Mouse (Mus musculus): ENCODE data around the gene Usp43.

Gene Usp43

DNA sequence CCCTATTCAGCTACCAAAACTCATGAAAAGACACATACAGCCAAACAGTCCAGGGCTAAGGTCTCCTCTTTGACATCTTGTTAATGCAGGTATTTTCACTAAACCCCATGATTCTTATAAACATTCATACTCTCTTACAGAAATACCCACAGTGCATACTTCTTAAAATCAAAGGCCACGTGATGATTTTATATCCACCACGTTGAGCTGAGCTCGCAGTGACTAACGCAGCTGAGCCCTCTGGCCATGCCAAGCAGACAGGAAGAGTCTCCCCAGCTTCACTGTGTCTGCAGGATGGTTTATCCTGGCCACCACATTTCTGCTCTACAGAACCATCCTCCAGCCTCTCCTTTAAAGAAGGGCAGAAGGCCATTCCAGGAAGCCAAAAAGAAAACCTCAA lies 18.2 kb downstream of the Usp43 start:
- no peak for DNase-seq (ENCODE audit: low read depth, low spot score)

DNA sequence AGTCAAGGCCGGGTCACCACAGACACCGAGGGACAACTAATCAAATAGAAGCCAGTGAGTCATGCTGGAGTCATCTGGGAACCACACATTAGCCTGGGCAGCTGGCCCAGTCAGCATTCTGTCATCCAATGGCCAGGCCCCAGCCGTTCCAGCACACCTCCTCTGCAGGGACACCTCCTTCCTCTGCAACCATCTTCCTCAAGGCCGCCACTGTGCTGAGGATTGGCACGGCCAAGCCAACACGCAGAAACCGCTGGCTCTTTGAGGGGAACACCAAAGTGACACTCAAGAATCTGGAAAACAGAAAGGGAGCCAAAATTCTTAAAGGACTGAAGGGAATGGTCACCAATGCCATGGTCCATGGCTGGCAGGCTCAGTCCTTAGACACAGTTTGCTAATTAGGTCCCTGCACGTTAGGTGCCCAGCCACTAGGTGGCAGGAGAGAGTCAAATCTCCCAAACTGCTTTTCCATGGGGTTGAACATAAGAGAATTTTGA lies 24.8 kb downstream of the Usp43 start:
- DNase-seq (ENCODE audit: low read depth, low spot score): no peak

DNA sequence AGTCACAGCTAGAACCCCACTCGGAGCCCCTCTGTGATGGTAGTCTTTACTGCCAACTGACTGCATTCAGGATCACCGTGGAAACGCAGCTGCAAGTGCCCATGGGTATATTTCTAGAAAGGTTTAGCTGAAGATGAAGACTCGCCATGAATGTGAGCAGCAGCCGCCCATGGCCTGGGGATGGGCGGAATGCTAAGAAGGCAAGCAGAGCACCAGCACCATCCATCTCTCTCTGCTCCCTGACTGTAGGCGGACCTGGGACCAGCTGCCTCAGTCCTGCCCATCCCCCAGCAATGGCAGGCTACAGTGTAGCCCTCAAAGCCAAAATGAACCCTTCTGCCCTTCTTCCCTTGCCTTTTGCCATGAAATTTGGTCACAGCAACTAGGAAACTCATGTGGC lies 26.3 kb downstream of the Usp43 start:
- DNase-seq (ENCODE audit: low read depth, low spot score): no peak

DNA sequence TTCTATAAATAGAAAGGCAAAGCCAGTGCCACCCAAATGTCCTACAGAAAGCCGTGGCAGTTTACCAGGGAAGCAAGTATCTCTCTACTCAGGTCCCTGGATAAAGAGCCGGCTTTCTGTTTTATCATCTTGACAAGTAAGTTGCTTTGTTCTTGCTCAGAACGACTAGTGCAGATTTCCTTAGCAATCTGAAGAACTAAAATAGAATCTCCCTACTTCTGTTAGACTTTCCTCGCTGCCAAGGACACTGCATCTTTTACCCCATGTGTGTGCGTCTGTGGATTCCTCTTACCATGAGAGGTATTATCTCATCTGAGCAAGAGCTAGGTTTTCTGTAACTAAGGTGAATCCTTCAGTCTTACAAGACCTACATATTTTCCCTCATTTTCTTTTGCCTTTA lies 33.4 kb downstream of the Usp43 start:
- DNase-seq (ENCODE audit: low read depth, low spot score): peak; percentile 66

DNA sequence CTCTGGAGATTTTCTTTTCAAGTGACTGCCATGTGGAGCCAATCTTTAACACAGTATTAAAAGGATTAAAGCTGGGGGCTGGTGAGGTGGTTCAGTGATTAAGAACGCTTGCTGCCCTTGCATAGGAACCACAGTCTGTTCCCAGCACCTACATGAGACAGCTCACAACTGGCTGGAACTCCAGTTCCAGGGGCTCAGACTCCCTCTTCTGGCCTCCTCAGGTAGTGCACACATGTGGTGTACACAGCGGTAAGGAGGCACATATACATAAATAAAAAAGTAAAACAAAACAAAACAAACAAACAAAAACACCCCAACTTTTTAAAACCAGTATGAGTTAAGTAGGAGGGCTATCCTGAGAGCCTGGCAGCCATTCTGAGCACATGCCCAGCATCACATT lies 36.0 kb downstream of the Usp43 start:
- DNase-seq (ENCODE audit: low read depth, low spot score): no peak

DNA sequence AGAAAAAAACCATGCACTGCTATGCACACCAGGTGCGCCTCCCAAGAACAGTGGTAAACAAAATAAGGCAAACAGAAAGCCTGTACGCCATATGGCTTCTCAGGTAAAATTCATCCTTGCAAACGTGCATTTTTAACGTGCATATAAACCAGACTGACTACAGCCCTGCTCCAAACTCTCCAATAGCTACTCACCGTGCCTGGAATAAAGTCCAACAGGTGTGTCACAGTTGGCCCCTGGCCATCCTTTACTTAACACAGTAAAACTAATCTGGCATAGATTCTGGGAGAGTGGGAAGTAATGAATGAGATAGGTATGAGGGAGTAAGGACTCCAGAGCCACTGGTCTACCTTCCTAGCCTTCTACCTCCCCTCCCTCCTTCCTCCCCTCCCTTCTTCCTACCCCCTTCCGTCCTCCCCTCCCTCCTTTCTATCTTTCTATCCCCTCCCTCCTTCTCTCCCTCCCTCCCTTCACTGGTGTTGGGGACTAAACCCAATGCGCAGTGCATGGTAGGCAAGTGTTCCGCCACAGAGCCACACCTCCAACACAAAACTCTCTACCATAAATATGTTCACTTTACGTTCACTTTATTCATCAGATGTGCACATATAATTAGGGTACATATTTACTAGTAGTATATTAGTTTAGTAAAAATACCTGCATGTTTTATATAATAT lies 56.3 kb downstream of the Usp43 start:
- no peak for DNase-seq (ENCODE audit: low read depth, low spot score)

DNA sequence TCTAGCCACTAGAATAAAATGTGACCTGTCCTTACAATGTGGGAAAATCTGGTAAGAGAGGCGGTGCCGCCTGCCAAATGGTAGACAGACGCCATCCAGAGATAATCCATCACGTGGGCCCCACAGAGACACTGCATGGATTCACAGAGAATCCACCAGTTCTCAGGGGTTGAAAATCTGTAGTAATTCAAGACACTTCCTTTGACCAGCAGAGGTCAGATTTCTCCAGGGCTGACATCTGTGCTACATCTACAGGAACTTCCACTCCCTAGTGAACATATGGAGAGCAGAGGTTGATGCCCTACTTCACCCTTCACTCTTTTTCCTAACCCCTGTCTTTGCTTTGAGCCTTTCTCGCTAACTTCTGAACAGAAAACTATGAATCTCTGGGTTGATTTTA lies 56.9 kb downstream of the Usp43 start:
- DNase-seq (ENCODE audit: low read depth, low spot score): no peak

DNA sequence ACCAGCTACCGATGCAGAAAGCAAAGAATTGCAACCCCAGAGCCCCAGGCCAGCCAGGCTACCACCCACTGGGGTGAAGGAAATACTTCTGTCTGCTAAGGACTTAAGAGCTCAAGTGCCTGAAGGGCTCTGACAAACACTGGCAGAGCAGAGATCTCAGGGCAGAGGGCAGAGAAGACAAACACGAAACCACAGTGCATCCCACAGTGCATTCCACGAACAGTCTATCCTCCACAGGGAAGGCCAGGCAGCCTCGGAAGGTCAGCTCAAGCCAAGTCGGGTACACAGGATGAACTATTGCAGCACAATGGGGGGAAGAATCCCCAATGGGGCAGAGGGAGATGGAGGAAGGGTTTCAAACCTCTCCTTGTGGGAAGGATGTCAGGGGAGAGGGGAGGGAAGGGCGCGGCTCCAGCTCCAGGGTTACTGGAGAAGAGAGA lies 60.5 kb downstream of the Usp43 start:
- DNase-seq (ENCODE audit: low read depth, low spot score): no peak

DNA sequence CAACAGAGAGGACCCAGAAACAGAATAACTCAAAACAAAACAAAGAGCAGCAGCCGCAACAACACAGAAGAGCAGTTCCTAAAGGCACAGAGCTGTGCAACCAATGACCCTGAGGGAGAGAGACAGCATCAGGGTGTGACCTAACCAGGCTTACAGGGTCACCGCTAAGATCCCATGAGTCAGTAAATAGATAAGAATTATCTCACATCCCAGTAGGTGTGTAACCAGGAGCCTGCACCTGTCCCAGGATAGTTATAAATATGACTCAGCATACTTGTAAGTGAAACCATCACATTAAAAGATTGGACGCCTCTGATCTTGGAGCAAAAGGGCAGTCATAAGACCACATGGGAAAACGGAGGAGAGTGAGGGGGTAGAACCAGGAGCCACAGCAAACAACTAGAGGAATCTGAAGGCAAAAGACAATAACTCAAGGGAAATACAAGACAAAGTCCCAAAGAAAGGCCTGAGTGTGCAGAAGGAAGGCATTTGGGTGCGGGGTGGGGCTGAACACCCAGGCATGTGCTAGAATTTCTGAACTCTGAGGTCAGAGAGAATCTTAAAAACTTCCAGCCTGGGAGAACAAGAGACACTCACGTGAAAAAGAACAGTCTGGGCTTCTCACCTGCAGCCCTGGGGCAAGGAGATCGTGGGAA lies 61.1 kb downstream of the Usp43 start:
- no peak for DNase-seq (ENCODE audit: low read depth, low spot score)

DNA sequence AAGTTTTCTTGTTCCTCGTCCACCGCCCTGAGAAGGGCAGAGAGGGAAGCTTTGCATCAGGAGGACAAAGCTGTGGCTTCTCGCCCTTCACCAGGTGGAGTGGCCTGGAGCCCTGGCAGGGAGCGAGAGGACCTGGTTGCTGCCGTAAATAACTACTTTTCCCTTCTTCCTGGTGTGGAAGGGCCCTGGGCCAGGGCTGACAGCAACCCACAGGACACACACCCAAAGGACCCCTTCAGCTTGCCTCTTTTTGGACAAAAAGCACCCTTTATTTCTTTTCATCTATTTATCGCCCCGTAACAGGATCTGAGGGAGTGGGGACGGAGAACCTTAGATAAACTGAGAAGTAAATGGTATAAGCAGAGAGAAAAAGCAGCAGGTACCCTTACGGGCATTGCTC lies 63.4 kb downstream of the Usp43 start:
- DNase-seq (ENCODE audit: low read depth, low spot score): no peak

DNA sequence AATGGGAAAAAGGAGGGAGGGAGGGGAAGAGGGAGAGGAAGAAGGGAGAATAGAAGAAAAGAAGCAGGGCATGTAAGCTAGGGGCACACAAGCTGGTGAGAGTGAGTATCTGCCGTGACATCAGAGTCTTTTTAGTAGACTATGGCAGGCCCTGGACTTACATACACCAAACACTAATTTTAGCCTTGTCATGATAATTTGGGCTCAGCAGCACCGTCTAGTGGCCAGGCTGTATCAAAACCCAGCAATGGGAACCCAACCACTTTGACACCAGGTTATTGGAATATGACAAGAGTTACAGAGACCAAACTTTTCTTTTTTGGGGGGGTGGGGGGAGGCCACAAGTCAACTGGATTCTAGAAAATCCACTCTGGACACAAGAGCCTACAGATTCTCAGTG lies 66.9 kb downstream of the Usp43 start:
- no peak for DNase-seq (ENCODE audit: low read depth, low spot score)

DNA sequence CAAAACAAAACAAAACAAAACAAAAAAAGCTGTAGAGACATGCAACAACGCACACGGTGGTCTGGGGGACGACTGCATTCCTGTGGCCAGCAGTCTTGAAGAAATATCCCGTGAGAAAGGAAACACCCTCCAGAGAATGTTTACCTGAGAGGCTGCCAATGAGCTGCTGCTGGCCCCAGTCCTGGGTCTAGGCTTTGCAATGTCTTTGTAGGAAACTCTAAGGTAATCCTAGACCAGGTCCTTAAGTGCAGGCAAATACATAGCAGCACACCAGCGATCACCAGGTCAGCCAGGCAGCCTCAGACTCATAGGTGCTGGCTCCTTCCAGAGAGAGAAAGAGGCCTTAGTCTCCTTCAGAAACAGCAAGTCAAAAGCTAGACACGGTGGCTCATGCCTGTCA lies 68.0 kb downstream of the Usp43 start:
- no peak for DNase-seq (ENCODE audit: low read depth, low spot score)

DNA sequence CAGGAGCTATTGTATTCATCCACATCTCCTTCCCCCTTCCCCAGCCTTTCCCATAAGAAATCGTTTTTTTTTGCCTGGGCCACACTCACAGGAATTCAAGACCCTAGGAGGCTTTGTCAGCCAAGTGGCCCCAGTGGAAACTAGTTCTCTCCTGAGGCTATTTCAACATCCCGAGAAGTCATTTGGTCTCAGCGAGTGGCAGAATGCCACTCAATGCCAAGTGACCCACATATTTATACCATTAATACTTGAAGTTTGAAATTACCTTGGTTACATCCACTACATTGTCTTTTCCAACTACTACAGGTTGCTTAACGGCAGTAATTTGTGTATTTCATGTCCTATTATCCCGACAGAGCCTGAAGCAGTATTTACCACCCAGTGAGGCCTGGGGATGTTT lies 70.2 kb downstream of the Usp43 start:
- no peak for DNase-seq (ENCODE audit: low read depth, low spot score)

DNA sequence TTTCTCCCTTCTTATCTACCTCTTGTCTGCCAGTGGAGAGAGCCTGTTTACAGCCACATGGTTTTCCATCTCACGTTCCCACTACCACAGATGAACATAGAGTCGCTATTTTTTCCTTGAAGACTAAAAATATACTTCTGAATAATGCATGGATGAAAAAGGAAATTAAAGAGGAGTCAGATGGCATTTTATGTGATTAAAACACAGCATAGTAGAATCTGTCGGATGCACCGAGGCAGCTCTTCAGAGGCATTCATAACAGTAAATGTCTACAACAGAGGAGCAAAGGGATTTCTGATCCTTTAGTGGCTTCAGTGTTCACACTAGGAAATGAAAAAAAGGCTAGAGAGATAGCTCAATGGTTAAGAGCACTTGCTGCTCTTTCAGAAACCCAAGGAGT lies 76.8 kb downstream of the Usp43 start:
- DNase-seq (ENCODE audit: low read depth, low spot score): no peak

DNA sequence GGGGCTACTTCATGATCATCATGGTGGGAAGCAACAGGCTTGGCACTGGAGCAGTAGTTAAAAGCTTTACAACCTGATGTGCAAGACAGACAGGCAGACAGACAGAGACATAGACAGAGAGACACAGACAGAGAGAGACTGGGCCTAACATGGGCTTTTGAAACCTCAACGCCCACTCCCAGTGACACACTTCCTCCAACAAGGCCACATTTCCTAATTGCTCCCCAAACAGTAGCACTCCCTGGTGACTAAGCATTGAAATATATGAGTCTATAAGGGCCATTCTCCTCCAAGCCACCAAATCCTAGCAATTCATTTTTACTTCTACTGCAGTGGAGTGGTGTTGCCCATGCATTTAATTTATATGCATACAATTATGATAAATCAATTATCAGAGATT lies 82.1 kb downstream of the Usp43 start:
- no peak for DNase-seq (ENCODE audit: low read depth, low spot score)

DNA sequence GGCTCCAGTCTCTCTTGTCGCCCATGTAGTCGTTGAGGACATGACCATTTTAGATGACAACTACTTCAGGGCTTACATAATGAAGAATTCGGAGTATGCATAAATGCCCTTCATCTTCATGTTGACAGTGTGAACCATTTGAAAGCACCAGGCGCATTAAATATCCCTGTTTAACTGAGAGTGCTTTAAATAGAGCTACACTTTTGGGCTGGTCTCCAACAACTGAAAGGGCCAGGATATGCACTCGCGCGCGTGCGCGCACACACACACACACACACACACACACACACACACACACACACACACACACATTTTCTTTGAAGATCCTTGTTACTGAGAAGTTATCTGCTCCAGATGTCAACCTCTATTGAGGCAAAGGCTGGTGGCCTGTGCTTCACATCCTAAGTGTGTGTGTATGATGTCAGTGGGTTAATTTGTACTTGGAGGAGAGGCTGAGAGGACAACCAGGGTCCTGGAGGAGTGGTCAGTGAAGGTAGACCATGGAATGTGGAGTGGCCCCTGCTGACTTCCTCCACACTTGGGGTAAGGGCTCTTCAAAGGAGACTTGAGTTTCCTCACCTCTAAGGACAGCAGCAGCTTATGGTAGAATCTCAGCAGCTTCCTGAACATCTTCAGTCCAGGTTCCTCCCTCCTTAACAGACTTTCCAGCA lies 86.4 kb downstream of the Usp43 start:
- DNase-seq (ENCODE audit: low read depth, low spot score): no peak

DNA sequence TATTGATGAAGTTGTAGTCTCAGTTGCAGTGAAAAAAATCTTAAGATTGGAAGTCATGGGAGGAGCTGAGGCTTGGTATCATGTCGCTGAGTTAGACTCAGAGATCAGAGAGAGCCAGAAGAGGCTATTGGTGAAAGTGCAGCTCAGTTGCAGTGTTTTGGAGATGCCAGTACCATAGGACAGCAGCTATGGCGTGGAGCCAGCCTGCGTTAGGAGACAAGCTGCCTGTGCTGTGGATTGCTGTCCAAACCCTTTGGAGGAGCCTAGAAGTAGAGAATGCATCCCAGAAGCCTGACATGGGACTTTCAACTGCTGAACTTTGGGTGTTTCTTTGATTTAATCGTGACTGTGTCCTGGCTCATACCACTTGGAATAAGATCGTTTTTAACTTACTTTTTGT lies 90.1 kb downstream of the Usp43 start:
- no peak for DNase-seq (ENCODE audit: low read depth, low spot score)

DNA sequence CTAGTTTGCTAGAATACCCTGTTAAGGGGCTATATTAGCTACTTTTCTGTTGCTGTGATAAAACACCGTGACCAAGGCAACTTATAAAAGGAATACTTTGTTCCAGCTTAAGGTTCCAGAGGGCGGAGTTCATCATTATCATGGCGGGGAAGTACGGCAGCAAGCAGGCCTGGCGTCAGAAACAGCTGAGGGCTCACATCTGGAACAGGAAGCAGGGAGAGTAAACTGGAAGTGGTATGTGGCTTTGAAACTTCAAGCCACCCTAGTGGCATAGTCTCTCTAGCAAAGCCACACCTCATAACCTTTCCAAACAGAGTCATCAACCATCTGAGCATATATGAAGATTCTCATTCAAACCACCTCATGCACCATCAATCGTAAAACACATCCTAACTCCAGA lies 92.4 kb downstream of the Usp43 start:
- no peak for DNase-seq (ENCODE audit: low read depth, low spot score)

DNA sequence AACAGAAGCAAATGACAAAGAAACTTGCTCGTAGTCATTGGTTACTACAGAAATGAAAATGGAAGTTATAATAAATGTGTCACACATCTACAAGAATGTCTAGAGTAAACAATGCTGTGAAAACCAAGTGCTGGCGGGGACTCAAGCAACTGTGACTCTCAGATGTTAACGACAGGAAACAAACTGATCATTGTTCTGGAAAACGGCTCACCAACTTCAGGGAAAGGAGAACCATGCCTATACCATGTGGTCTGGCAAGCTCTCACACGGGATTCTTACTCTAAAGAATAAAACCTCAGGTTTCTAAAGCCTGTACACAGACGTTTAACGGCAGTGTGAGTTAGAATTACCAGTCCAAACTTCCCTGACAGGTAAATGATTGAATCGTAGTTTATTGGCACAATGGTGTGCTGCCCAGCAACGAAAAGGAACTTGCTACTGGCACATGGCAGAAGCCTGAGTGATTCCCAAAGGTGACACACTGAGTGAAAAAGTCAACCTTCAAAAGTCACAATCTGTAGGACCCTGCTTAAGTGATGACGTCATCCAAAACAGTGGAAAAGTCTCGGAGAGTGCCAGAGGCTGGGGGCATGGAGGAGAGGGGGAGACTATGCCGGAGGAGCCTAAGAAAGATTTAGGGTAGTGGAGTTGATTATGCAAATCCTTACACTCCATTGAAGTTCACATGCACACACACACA lies 93.4 kb downstream of the Usp43 start:
- DNase-seq (ENCODE audit: low read depth, low spot score): no peak

DNA sequence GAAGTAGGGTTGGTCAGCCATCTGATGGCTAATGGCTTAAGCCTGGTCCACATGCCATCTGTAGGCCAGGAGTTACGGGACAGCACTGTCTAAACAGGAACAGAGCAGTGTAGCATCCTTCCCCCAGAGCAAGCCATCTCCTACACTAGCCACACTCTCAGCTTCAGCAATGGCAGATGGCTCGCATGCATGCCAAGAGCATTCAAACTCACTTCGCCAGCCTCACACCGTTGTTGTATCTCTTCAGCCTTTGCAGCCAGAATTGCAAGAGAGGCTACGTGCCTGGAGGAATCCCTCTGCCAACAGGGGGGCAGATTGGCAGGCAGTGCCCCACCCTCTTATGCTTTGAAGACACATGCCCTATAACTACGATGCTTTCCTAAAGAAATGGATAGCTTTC lies 100.4 kb downstream of the Usp43 start:
- DNase-seq (ENCODE audit: low read depth, low spot score): peak; percentile 78

DNA sequence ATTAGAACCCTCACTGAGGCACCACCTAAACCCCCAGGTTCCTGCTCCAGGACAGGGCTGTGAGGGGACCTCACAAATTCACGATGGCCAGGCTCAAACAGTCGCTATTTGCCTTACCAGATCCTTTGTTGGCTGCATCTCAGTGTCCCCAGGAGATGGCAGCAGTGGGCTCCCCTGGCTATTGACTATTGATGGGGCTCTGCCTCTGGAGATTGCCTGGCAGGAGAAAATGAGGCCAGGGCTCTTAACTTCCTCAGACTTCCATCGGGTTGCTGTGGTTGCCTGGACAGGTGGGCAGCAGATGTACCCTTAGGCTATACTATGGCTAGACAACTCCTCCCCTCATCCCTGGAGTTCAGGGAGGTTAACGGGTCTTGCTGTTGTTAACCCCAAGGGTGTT lies 101.7 kb downstream of the Usp43 start:
- no peak for DNase-seq (ENCODE audit: low read depth, low spot score)

DNA sequence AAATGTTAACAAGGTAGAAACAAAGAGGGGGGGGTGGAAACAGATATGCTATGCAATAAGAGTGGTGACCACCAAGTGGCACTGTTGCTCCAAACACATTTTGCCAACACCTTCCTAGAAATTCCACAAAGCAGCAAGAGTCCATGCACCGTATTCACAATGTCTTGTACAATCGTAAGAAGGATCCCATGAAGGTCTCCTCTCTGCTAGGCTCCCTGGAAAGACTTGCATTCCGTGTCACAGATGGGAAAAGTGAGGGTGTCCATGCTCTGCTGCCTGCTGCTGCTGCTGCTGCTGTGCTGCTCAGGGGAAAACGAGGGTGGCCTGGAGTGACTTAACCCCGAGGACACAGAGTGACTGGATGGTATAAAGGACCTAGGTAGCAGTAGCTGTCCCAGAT lies 102.3 kb downstream of the Usp43 start:
- DNase-seq (ENCODE audit: low read depth, low spot score): peak; percentile 53

Measured in telencephalon, adult 2 months (tissue).